Mouse (Mus musculus): ENCODE measurements around the gene Lyar.
A peak's percentile ranks its signal among the peaks of the same experiment; 100 is the strongest.

Lyar gene

GRCm38 (mm10) chr5:38220328-38220912, at the start of gene Lyar, which contains the start of gene Zbtb49:
Gene Lyar (plus strand): TSS chr5:38220470.
Gene Zbtb49 (minus strand): TSS chr5:38220457.
- peak; percentile 84 for DNase-seq (ENCODE audit: low read depth, low spot score)

GRCm38 (mm10) chr5:38173766-38174165, 46.5 kb upstream of the Lyar start:
- no peak for DNase-seq (ENCODE audit: low read depth, low spot score)

GRCm38 (mm10) chr5:38174256-38174912, 45.9 kb upstream of the Lyar start:
- no peak for DNase-seq (ENCODE audit: low read depth, low spot score)

DNA sequence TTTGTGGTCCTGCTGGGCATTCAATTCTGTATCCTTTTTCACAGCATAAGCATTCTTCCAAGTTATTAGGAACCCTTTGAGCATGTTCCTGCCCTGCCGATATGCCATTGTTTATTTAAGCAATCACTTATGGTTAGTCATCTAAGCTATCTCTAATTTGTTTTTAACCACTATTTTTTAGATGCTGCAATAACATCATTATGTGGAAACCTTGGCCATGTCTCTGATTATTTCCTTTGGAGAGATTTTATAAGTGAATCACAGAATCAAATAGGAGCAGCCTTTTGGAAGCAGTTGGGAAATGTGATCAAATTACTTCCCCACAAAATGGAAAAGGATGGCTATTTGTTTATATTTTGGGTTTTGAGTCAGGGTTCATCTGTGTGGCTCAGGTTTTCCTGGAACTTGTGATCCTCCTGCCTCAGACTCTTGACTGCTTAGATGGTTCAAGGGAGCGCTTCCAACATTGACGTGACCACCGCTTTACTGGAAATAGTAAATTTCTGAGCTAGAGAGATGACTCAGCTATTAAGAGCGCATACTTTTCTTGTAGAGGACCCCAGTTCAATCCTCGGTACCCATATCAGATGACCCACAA, 35.5 kb upstream of the Lyar start:
- DNase-seq (ENCODE audit: low read depth, low spot score), result no peak

DNA sequence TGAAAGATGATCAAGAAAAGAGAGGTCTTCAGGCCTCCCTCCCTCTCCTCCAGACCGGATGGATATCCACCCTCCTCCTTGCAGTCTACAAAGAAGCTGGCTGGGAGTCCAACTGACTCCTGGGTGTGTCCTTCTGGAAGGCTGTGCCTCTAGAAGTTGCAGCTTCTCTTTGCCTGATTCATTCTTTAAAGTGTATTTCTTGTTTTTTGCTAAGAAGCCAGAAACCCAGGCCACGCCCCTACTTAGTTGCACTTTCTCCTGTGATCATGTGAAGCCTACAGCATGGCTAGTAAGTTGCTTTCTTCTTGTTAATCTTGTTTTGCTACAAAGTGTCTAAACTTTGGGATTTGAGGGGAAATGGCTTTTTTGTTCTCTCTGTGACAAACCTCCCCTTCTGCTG, 33.3 kb upstream of the Lyar start:
- no peak for DNase-seq (ENCODE audit: low read depth, low spot score)

- no peak for DNase-seq (ENCODE audit: low read depth, low spot score)
Measured at GRCm38 (mm10) chr5:38190907-38191306, 29.4 kb upstream of the Lyar start.

- no peak for DNase-seq (ENCODE audit: low read depth, low spot score)
Measured at GRCm38 (mm10) chr5:38194946-38195345, 25.3 kb upstream of the Lyar start.

DNA sequence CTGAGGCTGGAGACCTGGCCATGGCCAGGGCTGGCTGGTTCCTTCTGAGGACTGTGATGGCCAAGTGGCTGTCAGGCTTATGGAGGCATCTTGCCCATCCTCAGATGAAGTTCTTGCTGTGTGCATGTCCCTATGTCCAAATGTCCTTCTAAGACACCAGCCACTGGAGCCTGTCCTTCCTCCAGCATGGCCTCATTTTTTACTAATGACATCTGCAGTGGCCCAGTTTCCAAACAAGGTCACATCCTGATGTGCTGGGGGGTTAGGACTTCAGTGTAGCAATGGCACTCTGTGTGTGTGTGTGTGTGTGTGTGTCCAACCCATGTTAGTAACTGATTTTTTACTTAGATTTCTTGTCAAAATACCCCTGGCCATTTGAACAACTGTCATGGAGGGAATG, 24.3 kb upstream of the Lyar start:
- no peak for DNase-seq (ENCODE audit: low read depth, low spot score)

DNA sequence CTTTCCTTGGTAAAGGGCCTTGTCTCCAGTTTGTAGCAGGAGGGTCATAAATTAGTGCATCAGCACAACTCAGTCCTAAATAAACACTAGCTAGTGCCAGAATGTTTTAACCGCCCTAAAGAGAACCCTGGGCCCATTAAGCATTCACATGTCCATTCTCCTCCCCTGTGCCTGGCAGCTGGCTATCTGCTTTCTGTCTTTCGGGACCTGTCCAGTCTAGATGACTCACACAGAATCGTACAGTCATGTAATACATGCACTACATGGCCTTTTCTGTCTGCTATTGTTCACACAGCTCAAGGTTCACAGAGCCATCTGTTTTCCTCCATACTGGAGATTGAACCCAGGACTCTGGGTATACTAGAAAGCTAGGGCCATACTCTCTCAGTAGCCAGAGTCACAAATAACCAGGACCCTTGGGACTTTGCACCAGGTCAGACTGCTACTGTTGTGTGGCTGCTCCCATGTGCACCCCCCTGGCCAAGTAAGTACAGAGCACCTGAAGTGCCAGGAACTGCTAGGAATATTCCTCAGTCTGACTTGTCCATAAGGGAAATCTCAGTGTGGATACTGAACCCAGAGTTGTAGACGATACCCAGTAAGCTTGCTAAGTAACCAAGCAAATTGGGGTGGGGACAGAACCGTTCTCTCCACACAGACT, 23.3 kb upstream of the Lyar start:
- DNase-seq (ENCODE audit: low read depth, low spot score), result no peak

DNA sequence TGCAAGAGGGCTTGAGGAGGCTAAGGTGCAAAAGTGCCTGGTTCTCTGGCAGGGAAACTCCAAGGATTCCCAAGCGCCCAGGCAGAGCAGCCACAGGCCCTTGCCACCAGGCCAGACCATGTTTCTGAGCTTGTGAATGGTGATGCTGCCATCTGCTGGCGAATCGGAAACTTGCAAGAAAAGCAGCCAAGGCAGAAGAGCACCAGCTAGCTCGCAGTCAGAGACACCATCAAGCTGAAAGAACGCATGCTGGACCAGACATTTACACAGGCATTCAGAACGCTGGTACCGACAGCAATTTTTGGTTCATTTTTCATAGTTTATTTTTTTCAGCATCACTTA, 22.8 kb upstream of the Lyar start:
- peak; percentile 83 for DNase-seq (ENCODE audit: low read depth, low spot score)

DNA sequence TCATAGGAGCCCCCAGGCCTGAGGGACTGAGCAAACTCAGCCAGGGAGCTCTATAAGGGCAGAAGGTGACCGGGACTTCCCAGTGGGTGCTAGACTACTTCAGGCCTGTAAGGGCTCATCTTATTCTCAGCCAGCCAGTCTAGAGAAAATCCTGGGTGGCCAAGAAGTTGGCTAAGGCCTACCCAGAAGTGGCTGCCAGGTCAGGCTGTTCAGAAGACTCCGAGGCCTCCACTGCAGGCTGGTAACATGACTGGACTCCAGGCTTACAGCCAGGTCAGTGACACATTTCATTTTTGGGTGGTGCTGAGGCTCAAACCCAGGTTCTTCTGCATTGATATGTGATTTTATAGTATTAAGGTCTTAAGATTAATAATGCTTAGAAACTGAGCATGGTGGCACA, 20.6 kb upstream of the Lyar start:
- DNase-seq (ENCODE audit: low read depth, low spot score), result no peak

GRCm38 (mm10) chr5:38205303-38205726, 15.0 kb upstream of the Lyar start:
- no peak for DNase-seq (ENCODE audit: low read depth, low spot score)

DNA sequence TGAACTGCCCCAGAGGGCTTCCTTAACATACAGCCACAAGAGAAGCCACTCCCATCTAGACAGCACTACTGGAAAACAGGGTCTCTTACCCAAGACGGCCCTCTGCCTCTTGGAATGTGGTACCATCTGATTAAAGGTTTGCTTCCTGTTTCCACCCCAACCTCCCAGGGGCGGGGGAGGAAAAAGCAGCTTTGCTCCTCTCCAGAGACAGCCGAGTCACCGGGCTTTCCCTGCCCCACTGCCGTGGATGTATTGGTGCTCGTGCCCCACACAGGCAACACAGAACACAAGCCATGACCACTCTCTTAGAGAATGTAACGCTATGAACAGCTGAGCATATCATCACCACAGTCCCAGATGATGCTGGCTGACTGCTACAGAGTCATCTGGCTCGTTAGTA, 11.3 kb upstream of the Lyar start:
- no peak for DNase-seq (ENCODE audit: low read depth, low spot score)

DNA sequence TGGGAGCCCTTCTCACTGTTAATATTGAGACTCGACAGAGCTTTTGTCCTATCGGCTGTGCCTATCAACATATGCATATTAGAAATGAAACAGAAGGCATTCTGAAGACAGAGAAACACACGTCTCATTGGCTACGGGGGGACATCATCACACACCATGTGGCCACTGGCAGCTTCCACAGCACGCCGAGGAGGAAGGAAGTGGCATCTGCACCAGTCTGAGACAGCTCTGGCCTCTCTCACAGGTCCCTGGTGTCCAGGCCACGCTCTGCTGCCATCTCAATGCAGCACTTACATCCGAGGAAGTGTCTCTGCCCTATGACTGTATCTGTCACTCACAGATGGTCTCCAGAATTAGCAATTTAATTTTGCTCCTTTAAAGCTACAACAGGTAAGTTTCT, 8.6 kb upstream of the Lyar start:
- no peak for DNase-seq (ENCODE audit: low read depth, low spot score)

DNA sequence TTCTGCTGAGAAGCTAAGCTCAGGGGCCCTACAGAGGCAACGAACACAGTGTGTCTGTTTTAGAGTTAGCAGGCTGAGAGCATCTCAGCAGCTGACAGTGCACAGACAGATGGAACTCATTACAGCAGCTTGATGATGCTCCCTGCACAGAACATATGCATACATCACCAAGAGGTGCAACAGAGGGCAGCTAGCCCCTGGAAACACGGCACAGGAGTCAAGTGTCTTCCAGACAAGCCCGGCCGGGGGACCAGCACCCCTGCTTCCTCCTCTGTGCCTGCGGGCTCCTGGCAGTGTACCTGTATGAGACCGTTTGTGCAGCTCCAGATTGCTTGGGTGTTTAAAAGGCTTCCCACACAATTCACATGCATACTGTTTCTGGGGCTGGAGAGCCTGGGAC, 7.3 kb upstream of the Lyar start:
- no peak for DNase-seq (ENCODE audit: low read depth, low spot score)

DNA sequence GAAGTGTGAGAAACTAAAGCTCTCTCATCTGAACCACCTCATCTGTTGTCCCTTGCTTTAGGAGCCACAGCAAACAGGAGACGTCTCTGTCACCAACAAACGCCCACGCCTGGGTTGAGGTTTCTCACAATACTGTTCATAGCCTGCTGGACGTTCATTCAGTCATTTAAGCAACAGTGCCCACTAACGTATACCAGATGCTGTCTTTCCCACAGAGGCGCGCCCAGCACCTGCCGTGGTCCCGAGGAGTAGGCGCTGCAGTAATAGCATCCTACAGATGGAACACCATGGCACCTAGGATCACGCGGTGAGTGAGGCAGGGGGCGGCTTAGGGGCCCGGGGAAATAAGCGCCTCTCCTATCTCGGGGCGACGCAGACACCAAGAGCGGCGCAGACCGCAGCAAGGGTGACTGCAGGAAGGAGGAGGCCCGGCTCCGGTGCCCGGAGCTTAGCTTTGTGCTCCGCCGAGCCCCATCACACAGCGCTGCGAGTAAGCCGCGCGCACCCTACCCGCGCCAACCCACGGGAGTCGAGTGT, 431 bp upstream of the Lyar start:
- no peak for DNase-seq (ENCODE audit: low read depth, low spot score)

GRCm38 (mm10) chr5:38235422-38235821, 15.2 kb downstream of the Lyar start:
- peak; percentile 39 for DNase-seq (ENCODE audit: low read depth, low spot score)

DNA sequence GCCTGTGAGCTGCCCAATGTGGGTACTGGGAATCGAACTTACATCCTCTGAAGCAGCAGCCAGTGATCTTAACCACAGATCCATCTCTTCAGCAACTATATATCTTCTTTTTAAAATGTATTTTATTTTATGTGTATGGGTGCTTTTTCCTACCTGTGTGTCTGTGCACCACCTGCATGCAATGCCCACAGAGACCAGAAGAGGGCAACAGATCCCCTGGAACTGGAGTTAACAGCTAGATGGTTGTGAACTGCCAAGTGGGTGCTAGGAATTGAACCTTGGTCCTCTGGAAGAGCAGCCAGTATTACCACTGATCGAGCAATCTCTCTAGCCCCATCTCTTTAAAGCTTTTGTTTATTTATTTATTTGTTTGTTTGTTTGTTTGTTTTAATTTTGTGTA, 16.4 kb downstream of the Lyar start:
- DNase-seq (ENCODE audit: low read depth, low spot score), result no peak

DNA sequence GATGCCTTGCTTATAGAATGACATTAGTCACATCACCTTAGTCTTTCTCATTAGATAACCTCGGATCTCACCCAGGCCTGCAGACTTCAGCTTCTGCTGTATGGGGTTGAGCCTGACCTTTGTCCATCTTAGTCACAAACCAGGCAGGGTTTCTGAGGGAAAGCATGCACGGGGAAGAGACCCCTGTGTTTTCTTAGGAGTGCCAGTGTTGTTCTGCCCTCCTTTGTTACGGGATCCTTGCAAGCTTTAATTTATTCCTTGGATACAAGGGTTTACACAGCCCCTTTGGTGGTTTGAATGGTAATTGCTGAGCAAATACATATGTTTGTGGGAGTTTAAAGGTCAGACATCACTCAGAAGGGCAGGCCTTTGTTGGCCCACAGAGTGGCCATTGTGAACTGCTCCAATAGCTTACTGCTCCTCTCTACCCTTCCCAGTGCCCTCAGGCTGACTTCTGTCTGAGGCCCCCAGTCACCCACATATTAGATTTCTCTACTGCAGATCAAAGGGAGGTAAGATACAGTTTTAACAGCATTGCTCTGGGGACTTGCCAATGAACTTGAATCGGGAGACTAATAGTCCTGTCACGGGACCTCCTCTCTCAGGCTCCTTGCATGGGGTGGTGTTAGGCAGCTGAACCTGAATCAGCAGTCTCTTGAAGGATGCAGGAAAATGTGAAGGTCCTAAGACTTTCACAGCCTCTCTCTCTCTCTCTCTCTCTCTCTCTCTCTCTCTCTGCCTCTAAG, 20.6 kb downstream of the Lyar start:
- peak; percentile 14 for DNase-seq (ENCODE audit: low read depth, low spot score)

GRCm38 (mm10) chr5:38241473-38241834, 21.2 kb downstream of the Lyar start:
- DNase-seq (ENCODE audit: low read depth, low spot score), result no peak

DNA sequence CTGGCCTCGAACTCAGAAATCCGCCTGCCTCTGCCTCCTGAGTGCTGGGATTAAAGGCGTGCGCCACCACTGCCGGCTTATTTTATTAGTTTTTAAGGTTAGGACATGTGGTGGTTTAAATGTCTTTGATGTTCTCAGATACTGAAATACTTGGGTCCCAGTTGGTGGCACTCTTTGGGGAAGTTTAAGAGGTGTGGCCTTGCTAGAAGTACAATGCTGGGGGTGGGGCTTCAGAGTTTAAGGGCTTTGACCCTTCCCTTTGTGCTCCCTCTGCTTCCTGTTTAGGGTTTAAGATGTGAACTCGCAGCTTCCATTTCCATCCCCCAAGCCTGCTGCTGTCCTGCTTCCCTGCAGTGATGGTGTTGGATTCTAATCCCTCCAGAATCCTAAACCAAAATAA, 21.7 kb downstream of the Lyar start:
- no peak for DNase-seq (ENCODE audit: low read depth, low spot score)

- DNase-seq (ENCODE audit: low read depth, low spot score), result no peak
Measured at GRCm38 (mm10) chr5:38255195-38255594, 34.9 kb downstream of the Lyar start.
